Mouse (Mus musculus) embryonic facial prominence, embryonic 11.5 days (tissue): Measurements from ENCODE around the gene Mboat7. TPM values are rescaled to one million over a fixed set of nuclear protein-coding genes. Genes with fewer than 3 reads are reported as not detected.

ENCODE experiments used
- ATAC-seq: fragments of 200-750 bp; cut with Nextera tagmentation; replicated peaks from 2 replicates; pipeline ENCODE4 v1.8.0; 2017; ENCODE audit warnings: low read depth; ENCODE audit not compliant: insufficient number of reproducible peaks, low FRiP score, low TSS enrichment
- DNase-seq: peaks from one replicate; pipeline ENCODE4 v3.0.0-alpha.2; 2015; ENCODE audit warnings: low spot score
- H3K27ac ChIP-seq: fragments of 300-500 bp; sonication (generic); replicated peaks from 2 replicates; pipeline ENCODE4 v1.5.1; 2014; ENCODE audit warnings: mild to moderate bottlenecking, low read depth, low read length, control low read depth
- H3K27me3 ChIP-seq: fragments of 300-500 bp; sonication (generic); 2 replicates; pipeline ENCODE4 v1.6.1; 2014; ENCODE audit warnings: mild to moderate bottlenecking, low read length, moderate library complexity, mixed read lengths; ENCODE audit not compliant: control insufficient read depth, insufficient read depth
- H3K36me3 ChIP-seq: fragments of 300-500 bp; sonication (generic); replicated peaks from 2 replicates; pipeline ENCODE4 v1.6.1; 2014; ENCODE audit warnings: low read depth, mild to moderate bottlenecking, low read length, moderate library complexity, mixed read lengths; ENCODE audit not compliant: control insufficient read depth, insufficient read depth
- H3K4me1 ChIP-seq: fragments of 300-500 bp; sonication (generic); 2 replicates; pipeline ENCODE4 v1.6.1; 2014; ENCODE audit warnings: low read length, mixed read lengths; ENCODE audit not compliant: control insufficient read depth, insufficient read depth
- H3K4me2 ChIP-seq: fragments of 300-500 bp; sonication (generic); 2 replicates; pipeline ENCODE4 v1.6.1; 2014; ENCODE audit warnings: low read depth, mild to moderate bottlenecking, control low read depth, low read length, moderate library complexity
- H3K4me3 ChIP-seq: fragments of 300-500 bp; sonication (generic); 2 replicates; pipeline ENCODE4 v1.5.1; 2014; ENCODE audit warnings: low read depth, low read length, control low read depth
- H3K9ac ChIP-seq: fragments of 300-500 bp; sonication (generic); replicated peaks from 2 replicates; pipeline ENCODE4 v1.6.1; 2014; ENCODE audit warnings: mild to moderate bottlenecking, control low read depth, low read length
- H3K9me3 ChIP-seq: fragments of 300-500 bp; sonication (generic); replicated peaks from 2 replicates; pipeline ENCODE4 v1.6.1; 2016; ENCODE audit warnings: mild to moderate bottlenecking, low read length, inconsistent platforms, mixed read lengths; ENCODE audit not compliant: control insufficient read depth
- WGBS: fragments of 180-500 bp; shearing (Covaris S2); extraction: QIAGEN DNeasy Blood & Tissue Kit; methylation state at CpG from one replicate; pipeline ENCODE4 v1.1.7; 2014; 5-methylcytosine and 5-hydroxymethylcytosine counted together
- polyA plus RNA-seq: library from polyadenylated mRNA; unstranded; fragments of >200 nt; fragmentation: Nextera tagmentation; extraction: Ambion mirVana; gene quantifications from 2 replicates; pipeline ENCODE4 v1.2.1, GENCODE M21; 2014

The Mboat7 gene
- polyA plus RNA-seq, 1 experiment from 2014 or later: 27.6 TPM

- Histone ChIP-seq H3K9ac (peak overlapping the region; percentile 99), H3K27ac (peak overlapping the region; percentile 98), H3K4me3 (peak overlapping the region; percentile 98), H3K27me3 (no peaks in the 10 kb centered on the region), H3K4me2 (peak overlapping the region; percentile 86), H3K36me3 (no peaks in the 10 kb centered on the region; the same call in none of the 2 replicates), H3K4me1 (peaks cover 6% of the 10 kb centered on the region; the same call in 1 of the 2 replicates), H3K9me3 (no peaks in the 10 kb centered on the region)
- WGBS: 0% methylated on average over 51 of the region's 58 CpGs
- ATAC-seq: no peak; the same call in 1 of the 2 replicates
- DNase-seq: peak; percentile 25
Measured at GRCm38 (mm10) chr7:3645488-3646025, 47.8 kb downstream of the Mboat7 start.

- Histone ChIP-seq H3K9ac (peak within 1 kb of the TSS; percentile 99), H3K4me1 (peaks cover 6% of the 10 kb centered on the region; the same call in 1 of the 2 replicates), H3K27ac (peak within 1 kb of the TSS; percentile 98), H3K36me3 (no peaks in the 10 kb centered on the region; the same call in none of the 2 replicates), H3K4me2 (peak within 1 kb of the TSS; percentile 86), H3K4me3 (peak within 1 kb of the TSS; percentile 98), H3K27me3 (no peaks in the 10 kb centered on the region), H3K9me3 (no peaks in the 10 kb centered on the region)
- WGBS: under 1% methylated on average over 54 of the region's 58 CpGs
- ATAC-seq (peak; percentile 99), DNase-seq (peak; percentile 98)
Measured at GRCm38 (mm10) chr7:3644672-3645487, 48.4 kb downstream of the Mboat7 start, which contains the start of gene Cnot3. TSS of gene Cnot3 (plus strand) at chr7:3645268.

- Histone ChIP-seq H3K27ac (no peak overlapping the region), H3K9me3 (no peaks in the 10 kb centered on the region), H3K4me2 (peak overlapping the region; percentile 54), H3K4me3 (peak overlapping the region; percentile 98), H3K4me1 (peaks cover 6% of the 10 kb centered on the region; the same call in 1 of the 2 replicates), H3K27me3 (no peaks in the 10 kb centered on the region), H3K36me3 (peaks cover 3% of the 10 kb centered on the region), H3K9ac (peak overlapping the region; percentile 37)
- DNase-seq: peak; percentile 24
- ATAC-seq: no peak
- WGBS: under 1% methylated on average over 11 of the region's 11 CpGs
Measured at GRCm38 (mm10) chr7:3644348-3644671, 49.0 kb downstream of the Mboat7 start.

GRCm38 (mm10) chr7:3643843-3644242 is 49.5 kb downstream of the Mboat7 start:
- no peaks in the 10 kb centered on the region for H3K27me3 ChIP-seq
- no peak overlapping the region for H3K27ac ChIP-seq
- H3K9me3 ChIP-seq: no peaks in the 10 kb centered on the region
- peak overlapping the region; percentile 98 for H3K4me3 ChIP-seq
- 25% methylated on average over 9 of the region's 9 CpGs for WGBS
- no peak for ATAC-seq
- no peak overlapping the region; the same call in 1 of the 2 replicates for H3K9ac ChIP-seq
- no peak for DNase-seq
- peak overlapping the region; percentile 54 for H3K4me2 ChIP-seq
- peaks cover 3% of the 10 kb centered on the region for H3K36me3 ChIP-seq
- H3K4me1 ChIP-seq: peaks cover 6% of the 10 kb centered on the region; the same call in 1 of the 2 replicates

GRCm38 (mm10) chr7:3643412-3643811 is 49.9 kb downstream of the Mboat7 start:
- 72% methylated on average over 5 of the region's 5 CpGs for WGBS
- no peak overlapping the region for H3K9ac ChIP-seq
- H3K27ac ChIP-seq: no peak overlapping the region
- DNase-seq (no peak), ATAC-seq (no peak)
- no peaks in the 10 kb centered on the region for H3K27me3 ChIP-seq
- peaks cover 6% of the 10 kb centered on the region; the same call in 1 of the 2 replicates for H3K4me1 ChIP-seq
- no peak overlapping the region for H3K4me3 ChIP-seq
- no peak overlapping the region; the same call in 1 of the 2 replicates for H3K4me2 ChIP-seq
- peaks cover 3% of the 10 kb centered on the region for H3K36me3 ChIP-seq
- H3K9me3 ChIP-seq: no peaks in the 10 kb centered on the region

GRCm38 (mm10) chr7:3630478-3630815 is 62.9 kb downstream of the Mboat7 start:
- 56% methylated on average over 3 of the region's 3 CpGs for WGBS
- H3K27ac ChIP-seq: no peak overlapping the region
- H3K36me3 ChIP-seq: peaks cover 3% of the 10 kb centered on the region
- H3K4me1 ChIP-seq: no peaks in the 10 kb centered on the region
- ATAC-seq (no peak), DNase-seq (no peak)
- peak overlapping the region; percentile 43 for H3K4me3 ChIP-seq
- H3K9ac ChIP-seq: peak overlapping the region; percentile 77
- peak overlapping the region; percentile 78 for H3K4me2 ChIP-seq
- H3K27me3 ChIP-seq: no peaks in the 10 kb centered on the region
- no peaks in the 10 kb centered on the region for H3K9me3 ChIP-seq

- ATAC-seq (peak; percentile 84), DNase-seq (peak; percentile 96)
- Histone ChIP-seq H3K27ac (no peak within 1 kb of the TSS), H3K27me3 (no peaks in the 10 kb centered on the region), H3K4me2 (peak within 1 kb of the TSS; percentile 78), H3K36me3 (peaks cover 3% of the 10 kb centered on the region), H3K4me1 (no peaks in the 10 kb centered on the region), H3K9ac (peak within 1 kb of the TSS; percentile 77), H3K4me3 (peak within 1 kb of the TSS; percentile 43), H3K9me3 (no peaks in the 10 kb centered on the region)
- 1% methylated on average over 47 of the region's 47 CpGs for WGBS
Measured at GRCm38 (mm10) chr7:3629543-3630477, 63.5 kb downstream of the Mboat7 start, which contains the start of the genes Tfpt and Prpf31. TSS of gene Tfpt (minus strand) at chr7:3629929. TSS of gene Prpf31 (plus strand) at chr7:3629985.
